Mouse (Mus musculus) heart, postnatal 0 days (tissue): ENCODE results near the gene Rnd3. TPM values are rescaled to one million over a fixed set of nuclear protein-coding genes. Genes with fewer than 3 reads are reported as not detected.

ENCODE experiments used
- ATAC-seq: fragments of 200-750 bp; cut with Nextera tagmentation; 2 replicates; pipeline ENCODE4 v1.8.0; 2017; ENCODE audit warnings: low read depth, moderate number of reproducible peaks, moderate library complexity; ENCODE audit not compliant: insufficient read depth
- DNase-seq: peaks from one replicate; pipeline ENCODE4 v3.0.0-alpha.2; 2016; ENCODE audit warnings: low spot score
- H3K27ac ChIP-seq: fragments of 300-500 bp; sonication (generic); 2 replicates; pipeline ENCODE4 v1.5.1; 2014; ENCODE audit warnings: low read depth, mild to moderate bottlenecking
- H3K27me3 ChIP-seq: fragments of 300-500 bp; sonication (generic); 2 replicates; pipeline ENCODE4 v1.6.1; 2014; ENCODE audit warnings: low read length, mixed read lengths; ENCODE audit not compliant: control insufficient read depth, insufficient read depth
- H3K36me3 ChIP-seq: fragments of 300-500 bp; sonication (generic); replicated peaks from 2 replicates; pipeline ENCODE4 v1.6.1; 2014; ENCODE audit warnings: low read length, mixed read lengths; ENCODE audit not compliant: control insufficient read depth, insufficient read depth
- H3K4me1 ChIP-seq: fragments of 300-500 bp; sonication (generic); 2 replicates; pipeline ENCODE4 v1.6.1; 2014; ENCODE audit warnings: antibody characterized with exemption; ENCODE audit not compliant: control insufficient read depth, insufficient read depth
- H3K4me2 ChIP-seq: fragments of 300-500 bp; sonication (generic); 2 replicates; pipeline ENCODE4 v1.6.1; 2014; ENCODE audit warnings: low read depth, mild to moderate bottlenecking, low read length, moderate library complexity
- H3K4me3 ChIP-seq: fragments of 300-500 bp; sonication (generic); 2 replicates; pipeline ENCODE4 v1.5.1; 2014; ENCODE audit warnings: low read depth, low read length
- H3K9ac ChIP-seq: fragments of 300-500 bp; sonication (generic); replicated peaks from 2 replicates; pipeline ENCODE4 v1.6.1; 2014; ENCODE audit warnings: low read depth, low read length, mixed read lengths
- H3K9me3 ChIP-seq: fragments of 300-500 bp; sonication (generic); replicated peaks from 2 replicates; pipeline ENCODE4 v1.6.1; 2016; ENCODE audit warnings: low read length; ENCODE audit not compliant: control insufficient read depth
- CTCF ChIP-seq: IDR thresholded peaks from 2 replicates; pipeline ENCODE4 v1.5.1; 2016; ENCODE audit warnings: antibody characterized with exemption, control low read depth, low read depth
- EP300 ChIP-seq: IDR thresholded peaks from 2 replicates; pipeline ENCODE4 v1.6.1; 2016; ENCODE audit warnings: antibody characterized with exemption, low read depth
- WGBS: fragments of 180-500 bp; shearing (Covaris S2); extraction: QIAGEN DNeasy Blood & Tissue Kit; methylation state at CpG from one replicate; pipeline ENCODE4 v1.1.7; 2014; 5-methylcytosine and 5-hydroxymethylcytosine counted together
- polyA plus RNA-seq: library from polyadenylated mRNA; unstranded; fragments of >200 nt; fragmentation: Nextera tagmentation; extraction: Ambion mirVana; gene quantifications from 2 replicates; pipeline ENCODE4 v1.2.1, GENCODE M21; 2015
- total RNA-seq: library from RNA; depleted of rRNA; stranded (reverse); fragments of >200 nt; gene quantifications from 2 replicates; pipeline ENCODE4 v1.2.3, GENCODE M21; 2014; ENCODE audit warnings: low replicate concordance

The Rnd3 gene
- total and polyA plus RNA-seq, 2 experiments from 2014 or later = 12.9 to 20.3 TPM

DNA sequence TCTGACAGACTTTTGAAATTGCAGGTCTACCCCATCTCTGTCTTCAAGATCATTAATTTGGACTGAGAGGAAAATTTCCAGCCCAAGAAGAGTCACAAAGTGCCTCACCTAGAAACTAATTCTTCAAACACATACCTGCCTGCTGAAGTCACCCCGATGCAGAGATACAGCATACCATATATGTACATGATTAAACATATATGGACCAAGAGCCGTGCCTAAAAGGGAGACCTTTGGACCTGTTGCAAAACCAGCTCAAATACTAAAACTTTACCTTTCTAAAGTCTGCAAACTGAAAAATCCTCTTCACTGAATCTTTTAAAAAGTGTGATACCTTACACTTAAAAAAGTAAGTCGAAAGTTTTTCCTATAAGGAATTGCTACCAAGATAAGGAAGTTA is 7.6 kb downstream of the Rnd3 start:
- no peaks in the 10 kb centered on the region for H3K9me3 ChIP-seq
- peak overlapping the region; percentile 61 for H3K4me2 ChIP-seq
- H3K36me3 ChIP-seq = peaks cover 8% of the 10 kb centered on the region; the same call in 1 of the 2 replicates
- H3K4me1 ChIP-seq = peaks cover 67% of the 10 kb centered on the region
- no peak for TF ChIP-seq CTCF
- TF ChIP-seq EP300 = no peak
- H3K27ac ChIP-seq = peak overlapping the region; percentile 78
- H3K4me3 ChIP-seq = no peak overlapping the region
- peak overlapping the region; percentile 29; the same call in 1 of the 2 replicates for H3K9ac ChIP-seq
- H3K27me3 ChIP-seq = no peaks in the 10 kb centered on the region
- DNase-seq (no peak), ATAC-seq (no peak)
- 39% methylated on average over 3 of the region's 3 CpGs for WGBS

DNA sequence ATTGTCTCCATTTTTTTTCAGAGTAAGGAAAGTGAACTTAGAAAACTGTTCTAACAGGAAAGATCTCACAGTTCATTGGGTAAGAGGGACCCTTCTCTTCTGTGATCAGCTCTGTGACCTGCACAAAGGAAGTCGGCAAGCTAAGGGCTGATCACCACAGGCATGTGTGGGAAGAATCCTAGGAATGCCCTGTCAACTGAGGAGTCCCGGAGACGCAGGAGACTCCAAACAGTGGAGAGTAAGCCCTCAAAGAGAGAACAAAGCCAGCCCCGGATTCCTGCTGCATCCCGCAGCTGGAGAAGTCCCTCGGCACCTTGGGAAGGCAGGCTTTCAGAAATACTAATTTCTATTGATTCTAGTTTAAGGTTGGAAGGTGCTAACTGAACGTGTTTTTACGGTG is 8.4 kb downstream of the Rnd3 start:
- peak overlapping the region; percentile 78 for H3K27ac ChIP-seq
- TF ChIP-seq CTCF = no peak
- peaks cover 60% of the 10 kb centered on the region for H3K4me1 ChIP-seq
- peak; percentile 79 for ATAC-seq
- no peaks in the 10 kb centered on the region for H3K9me3 ChIP-seq
- 4% methylated on average over 8 of the region's 8 CpGs for WGBS
- peak overlapping the region; percentile 31 for H3K4me3 ChIP-seq
- H3K36me3 ChIP-seq = peaks cover 17% of the 10 kb centered on the region; the same call in 1 of the 2 replicates
- H3K4me2 ChIP-seq = peak overlapping the region; percentile 61
- H3K9ac ChIP-seq = peak overlapping the region; percentile 29
- H3K27me3 ChIP-seq = no peaks in the 10 kb centered on the region
- peak; percentile 76 for DNase-seq

DNA sequence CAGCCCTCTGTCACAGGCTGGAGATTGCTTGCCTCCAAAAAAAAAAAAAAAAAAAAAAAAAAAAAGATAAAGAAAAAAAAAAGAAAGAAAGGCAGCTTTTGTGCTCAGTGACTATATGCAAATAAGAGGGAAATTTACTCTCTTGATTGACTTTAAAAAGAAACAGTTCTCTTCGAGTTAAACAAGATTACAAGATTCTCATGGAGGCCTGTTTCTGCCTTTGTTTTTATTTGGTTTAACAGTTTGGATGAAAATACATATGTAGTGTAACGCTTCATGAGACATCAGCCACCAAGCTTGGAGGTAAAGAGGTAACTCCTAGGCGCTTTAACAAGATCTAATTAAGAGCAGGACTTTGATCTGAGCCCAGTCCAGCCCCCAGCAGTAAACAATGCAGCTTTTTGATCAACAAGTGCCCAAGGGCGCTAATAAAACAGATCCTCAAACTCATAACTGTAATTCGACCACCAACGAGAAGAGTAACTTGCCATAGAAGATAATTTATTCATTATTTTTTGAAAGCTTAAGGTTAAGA is 8.9 kb downstream of the Rnd3 start:
- peaks cover 20% of the 10 kb centered on the region; the same call in 1 of the 2 replicates for H3K36me3 ChIP-seq
- ATAC-seq (no peak; the same call in 1 of the 2 replicates), DNase-seq (no peak)
- TF ChIP-seq EP300 (no peak), CTCF (no peak)
- peaks cover 57% of the 10 kb centered on the region for H3K4me1 ChIP-seq
- H3K27ac ChIP-seq = peak overlapping the region; percentile 78
- 25% methylated on average over 6 of the region's 6 CpGs for WGBS
- H3K4me2 ChIP-seq = peak overlapping the region; percentile 61
- H3K9me3 ChIP-seq = no peaks in the 10 kb centered on the region
- no peaks in the 10 kb centered on the region for H3K27me3 ChIP-seq
- no peak overlapping the region for H3K4me3 ChIP-seq
- no peak overlapping the region for H3K9ac ChIP-seq

DNA sequence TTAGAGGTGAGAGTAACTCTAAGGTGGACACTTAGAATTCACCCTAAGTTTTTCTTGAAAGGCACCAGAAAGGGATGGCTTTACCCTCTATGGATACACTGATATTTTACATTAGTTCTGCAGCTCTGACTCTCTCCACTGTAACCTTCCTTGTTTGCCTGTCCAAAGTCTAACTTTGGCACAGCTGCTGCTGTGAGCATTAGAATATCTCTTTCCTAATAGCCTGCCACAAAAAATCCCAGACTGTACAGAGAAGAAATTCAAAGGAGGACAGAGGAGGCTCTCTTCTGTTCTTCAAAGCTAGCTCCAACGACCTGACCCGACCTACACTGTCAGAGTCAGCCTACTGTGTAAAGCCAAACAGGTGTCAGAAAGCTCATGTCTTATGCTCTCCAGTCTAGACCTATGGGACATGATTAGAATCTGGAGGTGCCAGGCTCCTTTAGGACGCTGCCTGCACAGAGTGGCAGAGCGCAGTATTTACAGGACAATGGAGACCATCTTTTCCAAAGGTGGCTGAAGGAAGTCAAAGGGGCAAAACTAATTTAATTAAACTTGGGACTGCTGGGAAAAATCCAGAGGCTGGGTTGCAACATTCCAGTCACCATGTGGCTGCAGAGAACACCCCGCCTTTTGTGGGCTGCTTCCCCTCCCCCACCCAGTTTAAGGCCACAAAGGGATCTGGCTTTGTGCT is 9.5 kb downstream of the Rnd3 start:
- no peaks in the 10 kb centered on the region for H3K27me3 ChIP-seq
- no peak overlapping the region for H3K4me3 ChIP-seq
- peak; percentile 75 for ATAC-seq
- TF ChIP-seq CTCF (no peak), EP300 (no peak)
- H3K36me3 ChIP-seq = peaks cover 25% of the 10 kb centered on the region; the same call in 1 of the 2 replicates
- DNase-seq = no peak
- H3K4me1 ChIP-seq = peaks cover 51% of the 10 kb centered on the region
- H3K9ac ChIP-seq = no peak overlapping the region
- 36% methylated on average over 5 of the region's 5 CpGs for WGBS
- H3K9me3 ChIP-seq = no peaks in the 10 kb centered on the region
- H3K4me2 ChIP-seq = 0 out of 2 replicates have a peak overlapping the region, but pooled peaks have one; percentile 0
- peak overlapping the region; percentile 68 for H3K27ac ChIP-seq

DNA sequence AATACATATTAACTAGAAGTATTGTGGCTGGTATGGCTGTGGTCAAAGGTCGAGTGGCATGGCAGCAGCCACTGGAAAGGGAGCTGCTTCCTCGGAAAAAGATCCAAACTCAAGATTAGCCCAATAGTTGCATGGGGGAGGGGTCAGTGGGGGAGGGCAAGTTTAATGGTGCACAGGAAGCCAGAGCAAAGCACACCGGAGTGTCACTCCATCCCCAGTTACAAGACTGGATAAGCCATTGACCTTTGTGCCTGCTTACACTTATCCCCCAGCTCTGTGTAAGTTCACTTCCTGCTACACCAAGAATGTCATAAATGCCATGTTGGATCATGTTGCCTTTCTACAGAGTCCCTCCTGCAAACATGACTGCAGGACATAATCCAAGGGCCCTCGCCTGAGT is 11.2 kb downstream of the Rnd3 start:
- Histone ChIP-seq H3K4me1 (peaks cover 35% of the 10 kb centered on the region), H3K27me3 (no peaks in the 10 kb centered on the region), H3K9me3 (no peaks in the 10 kb centered on the region), H3K4me3 (no peak overlapping the region), H3K9ac (no peak overlapping the region), H3K36me3 (peaks cover 40% of the 10 kb centered on the region), H3K4me2 (no peak overlapping the region), H3K27ac (no peak overlapping the region)
- DNase-seq (no peak), ATAC-seq (no peak)
- TF ChIP-seq CTCF (no peak), EP300 (no peak)
- 48% methylated on average over 4 of the region's 4 CpGs for WGBS
